In genomic region chr1:158934447-158934846, GRCm38 (mm10) we compare ENCODE assay signal across 26 mouse cellular contexts. TPM values are rescaled to one million over a fixed set of nuclear protein-coding genes. Genes with fewer than 3 reads are reported as not detected.
"Had no signal": no experiment of that assay in that cellular context is flagged by ENCODE, and none has a peak within 500 bp of the region (broad histone marks: within the 10 kb centered on the region; RNA-seq: fewer than 3 reads in every experiment).

No protein-coding gene starts in this region.

- H3K36me3 ChIP-seq: heart, embryonic 13.5 days; heart, embryonic 15.5 days; hindbrain, embryonic 13.5 days; hindbrain, embryonic 15.5 days; kidney, embryonic 15.5 days; limb, embryonic 13.5 days; limb, embryonic 15.5 days; liver, embryonic 12.5 days had no signal

- H3K9me3 ChIP-seq: heart, embryonic 13.5 days; heart, embryonic 15.5 days; hindbrain, embryonic 13.5 days; hindbrain, embryonic 15.5 days; kidney, embryonic 15.5 days; limb, embryonic 13.5 days; limb, embryonic 15.5 days; liver, embryonic 12.5 days had no signal

- H3K27ac ChIP-seq: heart, adult 2 months; heart, embryonic 13.5 days; heart, embryonic 15.5 days; hindbrain, embryonic 13.5 days; hindbrain, embryonic 15.5 days; hindbrain, postnatal 0 days; kidney, embryonic 15.5 days; kidney, postnatal 0 days; limb, embryonic 13.5 days; limb, embryonic 15.5 days; liver, embryonic 12.5 days had no signal

- H3K27me3 ChIP-seq: heart, embryonic 13.5 days; heart, embryonic 15.5 days; hindbrain, embryonic 13.5 days; hindbrain, embryonic 15.5 days; kidney, embryonic 15.5 days; limb, embryonic 13.5 days; limb, embryonic 15.5 days; liver, embryonic 12.5 days had no signal

- H3K4me1 ChIP-seq: heart, embryonic 13.5 days; heart, embryonic 15.5 days; hindbrain, embryonic 13.5 days; hindbrain, embryonic 15.5 days; kidney, embryonic 15.5 days; liver, embryonic 12.5 days had no signal

- H3K9ac ChIP-seq: heart, embryonic 13.5 days; heart, embryonic 15.5 days; hindbrain, embryonic 13.5 days; hindbrain, embryonic 15.5 days; kidney, embryonic 15.5 days; limb, embryonic 13.5 days; limb, embryonic 15.5 days; liver, embryonic 12.5 days had no signal

- H3K4me2 ChIP-seq: heart, embryonic 11.5 days; heart, embryonic 13.5 days; heart, embryonic 15.5 days; hindbrain, embryonic 13.5 days; hindbrain, embryonic 15.5 days; kidney, embryonic 15.5 days; limb, embryonic 13.5 days; limb, embryonic 15.5 days; liver, embryonic 12.5 days had no signal

- ATAC-seq: hindbrain, postnatal 0 days; intestine, embryonic 16.5 days; liver, embryonic 12.5 days had no signal

- DNase-seq: gastrocnemius, postnatal 14 days; gastrocnemius, postnatal 36 days; heart, adult 2 months; heart, postnatal 14 days; heart, postnatal 36 days; kidney, adult 11 months; kidney, adult 2 months; kidney, adult 9 months; kidney, postnatal 14 days; kidney, postnatal 36 days; layer of hippocampus, adult 9-11 months; layer of hippocampus, postnatal 36 days; left cerebral cortex, postnatal 4 days had no signal

- H3K4me3 ChIP-seq: heart, adult 2 months; heart, embryonic 13.5 days; heart, embryonic 15.5 days; hindbrain, embryonic 13.5 days; hindbrain, embryonic 15.5 days; kidney, embryonic 15.5 days; limb, embryonic 13.5 days; limb, embryonic 15.5 days; liver, embryonic 12.5 days had no signal

RNA-seq across cellular contexts. Expression of gene Pappa2, which starts 45.8 kb away (rescaled TPM):
- polyA plus RNA-seq: liver, adult 2 months had no signal
